Mouse (Mus musculus) embryonic facial prominence, embryonic 12.5 days (tissue): ENCODE results near the gene Gm49486. TPM values are rescaled to one million over a fixed set of nuclear protein-coding genes. Genes with fewer than 3 reads are reported as not detected.

ENCODE experiments used
- ATAC-seq: fragments of 200-750 bp; cut with Nextera tagmentation; 2 replicates; pipeline ENCODE4 v1.8.0; 2017; ENCODE audit not compliant: insufficient number of reproducible peaks, insufficient read depth, low FRiP score, low TSS enrichment
- H3K27ac ChIP-seq: fragments of 300-500 bp; sonication (generic); 2 replicates; pipeline ENCODE4 v1.5.1; 2016; ENCODE audit warnings: mild to moderate bottlenecking
- H3K27me3 ChIP-seq: fragments of 300-500 bp; sonication (generic); 2 replicates; pipeline ENCODE4 v1.6.1; 2016; ENCODE audit warnings: mild to moderate bottlenecking, moderate library complexity
- H3K36me3 ChIP-seq: fragments of 300-500 bp; sonication (generic); 2 replicates; pipeline ENCODE4 v1.6.1; 2016; ENCODE audit warnings: mild to moderate bottlenecking
- H3K4me1 ChIP-seq: fragments of 300-500 bp; sonication (generic); 2 replicates; pipeline ENCODE4 v1.6.1; 2016
- H3K4me2 ChIP-seq: fragments of 300-500 bp; sonication (generic); replicated peaks from 2 replicates; pipeline ENCODE4 v1.6.1; 2016; ENCODE audit warnings: mild to moderate bottlenecking, moderate library complexity
- H3K4me3 ChIP-seq: fragments of 300-500 bp; sonication (generic); 2 replicates; pipeline ENCODE4 v1.5.1; 2016; ENCODE audit warnings: mild to moderate bottlenecking
- H3K9ac ChIP-seq: fragments of 300-500 bp; sonication (generic); 2 replicates; pipeline ENCODE4 v1.6.1; 2016; ENCODE audit warnings: mild to moderate bottlenecking, moderate library complexity
- H3K9me3 ChIP-seq: fragments of 300-500 bp; sonication (generic); 2 replicates; pipeline ENCODE4 v1.6.1; 2016; ENCODE audit warnings: mild to moderate bottlenecking, moderate library complexity
- WGBS: fragments of 180-500 bp; shearing (Covaris S2); methylation state at CpG from one replicate; pipeline ENCODE4 v1.1.7; 2016; 5-methylcytosine and 5-hydroxymethylcytosine counted together
- polyA plus RNA-seq: library from polyadenylated mRNA; unstranded; fragments of >200 nt; fragmentation: Nextera tagmentation; extraction: Ambion mirVana; gene quantifications from 2 replicates; pipeline ENCODE4 v1.2.1, GENCODE M21; 2016

Gm49486 gene
- polyA plus RNA-seq: 0.78 and 0.90 TPM in 2 replicates

DNA sequence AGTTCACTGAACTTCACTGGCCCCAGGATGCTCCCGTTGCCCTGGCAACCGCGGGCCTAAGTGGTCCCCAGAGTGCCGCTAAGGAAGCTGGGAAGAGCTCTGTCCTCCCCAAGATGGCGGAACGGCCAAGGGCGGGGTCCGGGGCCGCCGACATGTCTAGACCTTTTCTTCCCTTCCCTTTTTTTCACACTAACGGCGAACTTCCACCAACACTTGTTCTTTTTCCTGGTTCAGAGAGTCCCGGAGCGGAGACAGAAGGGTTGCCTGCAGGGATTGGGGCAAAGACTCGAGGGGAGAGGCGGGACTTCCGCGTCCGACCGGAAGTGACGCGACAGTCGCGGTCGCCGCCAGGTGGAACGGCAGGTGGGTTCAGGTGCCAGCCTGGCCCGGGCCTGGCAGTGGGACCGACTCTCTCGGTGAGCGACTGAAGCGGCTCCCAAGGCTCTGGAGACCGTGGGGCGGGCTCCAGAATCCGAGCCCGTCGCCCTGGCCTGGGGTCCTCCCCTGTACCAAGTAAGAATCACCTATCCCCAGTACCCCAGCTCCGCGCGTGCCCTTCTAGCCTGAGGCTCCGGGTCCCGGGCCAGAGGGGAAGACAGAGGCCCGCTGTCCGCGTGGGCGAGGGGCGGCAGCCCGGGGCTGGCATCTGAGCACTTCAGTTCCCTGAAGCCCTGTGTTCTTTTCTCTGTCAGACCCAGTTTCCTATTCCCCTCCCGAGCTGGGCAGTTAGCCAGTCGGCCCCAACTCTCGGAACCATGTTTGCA lies at the start of gene Gm49486, which contains the start of gene Pick1:
Gene Gm49486, plus strand, starts transcription at position 334 of the 764 bp plus-strand sequence.
Gene Pick1, plus strand, starts transcription at position 116 of the 764 bp plus-strand sequence.
- ATAC-seq: peak; percentile 70
- H3K27ac ChIP-seq: peak within 1 kb of the TSS; percentile 97
- 1% methylated on average over 51 of the region's 51 CpGs for WGBS

DNA sequence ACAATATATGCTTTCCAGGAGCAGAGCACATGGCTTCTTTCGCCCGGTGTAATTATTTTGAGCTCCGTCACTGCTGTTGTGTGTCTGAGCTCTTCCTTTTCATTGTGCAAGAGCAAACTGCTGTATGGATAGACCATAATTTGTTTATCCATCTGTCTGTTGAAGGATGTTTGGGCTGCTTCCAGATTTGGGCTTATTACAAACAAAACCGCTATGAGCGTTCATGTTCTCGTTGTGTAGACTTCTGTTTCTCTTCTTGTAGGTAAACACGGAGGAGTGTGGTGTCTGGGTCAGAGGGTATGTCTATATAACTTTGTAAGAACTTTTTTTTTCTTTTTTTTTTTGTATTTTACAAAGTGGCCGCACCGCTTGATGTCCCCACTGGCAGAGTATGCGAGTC lies 44.0 kb upstream of the Gm49486 start:
- 86% methylated on average over 10 of the region's 10 CpGs for WGBS
- Histone ChIP-seq H3K4me1 (no peaks in the 10 kb centered on the region), H3K36me3 (no peaks in the 10 kb centered on the region), H3K27ac (no peak overlapping the region), H3K4me2 (no peak overlapping the region), H3K9ac (no peak overlapping the region), H3K9me3 (no peaks in the 10 kb centered on the region), H3K27me3 (no peaks in the 10 kb centered on the region), H3K4me3 (no peak overlapping the region)
- ATAC-seq: no peak

More for the DNA sequence above, at the start of gene Gm49486, which contains the start of gene Pick1:
- Histone ChIP-seq H3K4me2 (peak within 1 kb of the TSS; percentile 97), H3K9me3 (no peaks in the 10 kb centered on the region), H3K36me3 (peaks cover 13% of the 10 kb centered on the region), H3K27me3 (no peaks in the 10 kb centered on the region), H3K4me3 (peak within 1 kb of the TSS; percentile 89), H3K9ac (peak within 1 kb of the TSS; percentile 86), H3K4me1 (peaks cover 14% of the 10 kb centered on the region)

DNA sequence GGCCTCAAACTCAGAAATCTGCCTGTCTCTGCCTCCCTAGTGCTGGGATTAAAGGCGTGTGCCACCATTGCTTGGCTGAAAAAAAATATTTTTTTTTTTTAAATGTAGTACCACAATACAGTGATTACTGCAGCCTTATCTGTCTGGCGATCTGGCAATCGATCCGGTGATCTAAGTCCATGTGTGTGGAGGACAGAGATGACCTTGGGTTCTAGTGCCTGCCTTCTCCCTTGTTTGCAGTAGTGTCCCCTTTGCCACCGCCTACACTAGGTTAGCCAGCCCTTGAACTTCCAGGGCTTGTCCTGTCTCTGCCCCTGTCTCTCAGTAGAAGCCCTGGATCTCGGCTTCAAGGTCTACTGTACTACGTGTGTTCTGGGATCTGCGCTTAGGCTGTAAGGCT lies 41.4 kb upstream of the Gm49486 start:
- ATAC-seq: no peak
- H3K27ac ChIP-seq: no peak overlapping the region
- no peak overlapping the region for H3K9ac ChIP-seq
- H3K36me3 ChIP-seq: no peaks in the 10 kb centered on the region
- H3K4me3 ChIP-seq: no peak overlapping the region
- no peak overlapping the region for H3K4me2 ChIP-seq
- H3K27me3 ChIP-seq: no peaks in the 10 kb centered on the region
- H3K9me3 ChIP-seq: no peaks in the 10 kb centered on the region
- 93% methylated on average over 8 of the region's 8 CpGs for WGBS
- peaks cover 2% of the 10 kb centered on the region; the same call in 1 of the 2 replicates for H3K4me1 ChIP-seq

DNA sequence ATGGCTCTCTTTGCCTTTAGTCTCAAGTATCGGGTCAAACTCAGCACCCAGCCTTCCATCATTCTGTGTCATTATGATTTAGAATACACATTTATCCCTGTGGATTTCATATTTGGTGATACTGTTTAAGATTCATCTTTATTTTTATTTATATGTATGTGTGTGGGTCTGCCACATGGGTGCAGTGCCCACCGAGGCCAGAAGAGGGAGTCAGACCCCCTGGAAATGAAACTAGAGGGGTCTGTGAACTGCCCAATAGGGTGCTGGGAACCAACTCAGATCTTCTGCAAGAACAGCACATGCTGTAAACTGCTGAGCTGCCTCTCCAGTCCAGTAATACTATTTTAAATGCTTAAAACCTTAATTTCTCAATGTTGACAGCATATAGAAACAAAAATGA lies 37.8 kb upstream of the Gm49486 start:
- no peak overlapping the region for H3K4me3 ChIP-seq
- no peaks in the 10 kb centered on the region for H3K36me3 ChIP-seq
- H3K4me1 ChIP-seq: peaks cover 16% of the 10 kb centered on the region
- ATAC-seq: no peak
- no peaks in the 10 kb centered on the region for H3K9me3 ChIP-seq
- no peak overlapping the region for H3K9ac ChIP-seq
- H3K27me3 ChIP-seq: no peaks in the 10 kb centered on the region
- WGBS: 91% methylated on average over 2 of the region's 2 CpGs
- H3K4me2 ChIP-seq: no peak overlapping the region
- no peak overlapping the region for H3K27ac ChIP-seq

DNA sequence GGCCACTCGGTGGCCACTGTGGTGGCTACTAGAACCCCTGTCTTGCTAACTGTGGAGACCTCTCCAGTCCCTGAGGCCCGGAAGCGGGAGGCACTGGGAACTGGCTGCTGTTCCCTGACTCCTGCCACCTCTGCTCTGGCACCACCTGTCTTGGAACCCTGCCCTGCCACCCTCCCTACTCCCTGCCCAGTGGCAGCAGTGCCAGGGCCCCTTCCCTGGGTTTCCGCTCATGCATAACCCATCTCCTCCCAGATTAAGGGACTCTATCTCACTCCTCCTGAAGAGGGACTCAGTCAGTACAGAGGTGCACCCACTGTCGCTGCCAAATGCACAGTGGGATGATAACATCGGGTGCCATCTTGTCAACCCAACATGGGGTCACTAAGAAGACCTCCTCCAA lies 36.7 kb upstream of the Gm49486 start:
- ATAC-seq: no peak
- no peaks in the 10 kb centered on the region for H3K27me3 ChIP-seq
- H3K36me3 ChIP-seq: no peaks in the 10 kb centered on the region
- H3K4me1 ChIP-seq: peaks cover 16% of the 10 kb centered on the region
- H3K4me3 ChIP-seq: no peak overlapping the region
- no peak overlapping the region for H3K9ac ChIP-seq
- H3K4me2 ChIP-seq: no peak overlapping the region
- 78% methylated on average over 6 of the region's 6 CpGs for WGBS
- peak overlapping the region; percentile 88 for H3K27ac ChIP-seq
- no peaks in the 10 kb centered on the region for H3K9me3 ChIP-seq

DNA sequence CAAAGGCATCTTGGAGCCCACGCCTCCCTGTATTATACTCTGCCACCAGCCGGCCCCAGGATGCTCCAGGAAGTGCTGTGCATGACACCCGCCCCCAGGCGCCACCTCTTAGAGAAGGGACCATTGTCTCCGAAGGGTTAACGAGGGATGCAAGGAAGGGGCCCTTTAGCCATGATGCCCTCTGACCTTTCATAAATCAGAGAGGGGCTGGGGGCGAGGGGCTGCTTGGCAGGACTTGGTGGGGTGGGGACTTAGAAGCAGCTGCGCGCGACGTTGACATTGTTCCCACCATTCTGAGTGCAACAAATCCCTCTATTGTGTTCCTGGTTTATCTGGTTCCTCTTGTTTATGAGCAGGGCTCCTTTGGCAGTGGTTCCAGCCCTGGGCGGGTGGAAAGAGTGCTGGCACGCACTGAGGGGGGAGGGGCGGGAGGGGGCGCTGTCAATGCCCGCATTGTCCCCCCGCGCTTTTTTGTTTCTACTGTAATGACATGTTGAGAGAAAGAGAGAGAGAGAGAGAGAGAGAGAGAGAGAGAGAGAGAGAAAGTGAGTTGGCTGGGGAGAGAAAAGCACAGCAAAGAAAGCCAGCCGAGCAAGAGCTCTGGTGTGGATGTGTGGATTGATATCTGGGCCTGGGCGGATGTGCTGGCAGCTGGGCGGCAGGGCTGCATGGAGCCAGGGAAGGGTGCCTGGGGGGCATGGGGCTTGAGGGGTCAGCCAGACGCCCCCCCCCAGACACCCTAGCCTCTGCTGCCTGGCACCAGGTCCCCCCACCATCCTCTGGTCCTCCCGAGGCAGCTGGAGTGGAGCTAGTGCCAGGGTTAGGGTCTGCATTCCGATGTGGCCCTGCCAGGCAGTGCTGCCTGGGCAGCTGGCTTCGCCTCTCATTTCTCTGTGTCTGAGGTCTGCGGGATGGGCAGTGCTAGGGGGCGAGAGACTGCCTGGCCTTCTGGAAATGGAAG lies 36.0 kb upstream of the Gm49486 start:
- WGBS: 16% methylated on average over 27 of the region's 27 CpGs
- peak; percentile 54; the same call in 1 of the 2 replicates for ATAC-seq
- peak overlapping the region; percentile 43; the same call in 1 of the 2 replicates for H3K9ac ChIP-seq
- no peaks in the 10 kb centered on the region for H3K9me3 ChIP-seq
- peaks cover 16% of the 10 kb centered on the region for H3K4me1 ChIP-seq
- no peak overlapping the region for H3K4me3 ChIP-seq
- no peaks in the 10 kb centered on the region for H3K27me3 ChIP-seq
- peak overlapping the region; percentile 88 for H3K27ac ChIP-seq
- peak overlapping the region; percentile 18 for H3K4me2 ChIP-seq
- no peaks in the 10 kb centered on the region for H3K36me3 ChIP-seq

DNA sequence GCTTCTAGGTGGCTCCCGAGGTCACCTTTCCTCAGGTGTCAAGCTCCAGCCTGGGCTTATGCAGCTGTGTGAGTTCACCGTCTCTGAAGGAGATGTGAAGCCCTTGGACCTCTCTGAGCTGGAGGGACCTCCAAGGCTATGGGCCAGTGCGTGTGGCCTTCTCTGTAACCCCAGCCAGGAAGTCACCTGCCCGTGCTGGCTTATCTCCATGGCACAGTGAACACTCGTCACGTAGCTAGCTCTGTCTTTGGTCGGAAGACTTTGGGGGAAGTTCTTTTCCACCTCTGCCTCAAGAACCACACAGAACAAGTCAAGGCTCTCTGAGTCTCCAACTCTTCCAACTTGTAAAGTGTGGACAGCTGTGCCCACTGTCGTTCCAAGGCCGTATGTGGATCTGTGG lies 35.1 kb upstream of the Gm49486 start:
- Histone ChIP-seq H3K4me3 (no peak overlapping the region), H3K27ac (peak overlapping the region; percentile 88), H3K9me3 (no peaks in the 10 kb centered on the region), H3K4me1 (peaks cover 16% of the 10 kb centered on the region), H3K9ac (no peak overlapping the region), H3K27me3 (no peaks in the 10 kb centered on the region), H3K36me3 (no peaks in the 10 kb centered on the region), H3K4me2 (no peak overlapping the region)
- ATAC-seq: no peak
- WGBS: 77% methylated on average over 9 of the region's 9 CpGs

DNA sequence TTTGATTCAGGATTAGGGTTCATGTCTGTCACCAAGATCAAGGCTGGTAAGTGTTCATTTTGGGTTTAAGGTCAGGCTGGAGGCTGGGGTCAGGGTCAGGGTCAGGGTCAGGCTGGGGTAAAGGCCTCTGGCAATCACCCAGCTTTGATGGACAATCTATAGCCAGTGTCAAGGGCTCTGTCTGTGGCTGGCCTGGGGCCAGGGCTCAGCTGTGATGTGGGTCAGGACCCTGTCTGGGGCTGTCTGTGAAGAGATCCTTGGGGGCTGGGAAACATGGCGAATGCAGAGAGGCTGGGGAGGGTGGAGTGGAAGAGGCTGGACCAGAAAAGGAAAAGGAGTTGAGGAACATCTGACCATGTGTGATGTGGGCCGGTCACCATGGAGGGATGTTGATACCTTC lies 34.2 kb upstream of the Gm49486 start:
- ATAC-seq: no peak
- H3K27me3 ChIP-seq: no peaks in the 10 kb centered on the region
- no peaks in the 10 kb centered on the region for H3K9me3 ChIP-seq
- no peak overlapping the region for H3K4me2 ChIP-seq
- H3K36me3 ChIP-seq: no peaks in the 10 kb centered on the region
- no peak overlapping the region for H3K27ac ChIP-seq
- peaks cover 16% of the 10 kb centered on the region for H3K4me1 ChIP-seq
- no peak overlapping the region for H3K9ac ChIP-seq
- no peak overlapping the region for H3K4me3 ChIP-seq
- 60% methylated on average over 2 of the region's 2 CpGs for WGBS

DNA sequence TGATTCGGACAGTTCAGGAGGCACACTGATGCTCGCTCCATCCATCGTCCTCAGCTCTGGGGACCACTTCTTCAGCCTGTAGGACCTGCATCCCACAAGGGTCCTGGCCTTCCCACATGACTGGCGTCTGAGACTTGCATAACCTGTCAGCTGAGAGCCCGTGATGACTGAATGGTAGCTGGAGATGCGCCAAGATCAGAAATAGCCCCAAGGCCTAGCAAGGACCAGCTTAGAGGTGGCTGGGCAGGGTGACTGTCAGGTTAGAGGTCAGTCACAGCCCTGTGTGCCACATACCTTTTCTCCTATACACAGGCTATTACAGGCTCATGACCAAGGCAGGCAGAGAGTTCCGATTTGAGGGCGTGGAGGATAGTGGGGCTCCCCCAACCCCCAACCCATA lies 33.7 kb upstream of the Gm49486 start:
- Histone ChIP-seq H3K36me3 (no peaks in the 10 kb centered on the region), H3K27ac (no peak overlapping the region), H3K4me1 (peaks cover 16% of the 10 kb centered on the region), H3K4me3 (no peak overlapping the region), H3K9ac (no peak overlapping the region), H3K27me3 (no peaks in the 10 kb centered on the region), H3K4me2 (no peak overlapping the region), H3K9me3 (no peaks in the 10 kb centered on the region)
- 78% methylated on average over 8 of the region's 8 CpGs for WGBS
- no peak for ATAC-seq

DNA sequence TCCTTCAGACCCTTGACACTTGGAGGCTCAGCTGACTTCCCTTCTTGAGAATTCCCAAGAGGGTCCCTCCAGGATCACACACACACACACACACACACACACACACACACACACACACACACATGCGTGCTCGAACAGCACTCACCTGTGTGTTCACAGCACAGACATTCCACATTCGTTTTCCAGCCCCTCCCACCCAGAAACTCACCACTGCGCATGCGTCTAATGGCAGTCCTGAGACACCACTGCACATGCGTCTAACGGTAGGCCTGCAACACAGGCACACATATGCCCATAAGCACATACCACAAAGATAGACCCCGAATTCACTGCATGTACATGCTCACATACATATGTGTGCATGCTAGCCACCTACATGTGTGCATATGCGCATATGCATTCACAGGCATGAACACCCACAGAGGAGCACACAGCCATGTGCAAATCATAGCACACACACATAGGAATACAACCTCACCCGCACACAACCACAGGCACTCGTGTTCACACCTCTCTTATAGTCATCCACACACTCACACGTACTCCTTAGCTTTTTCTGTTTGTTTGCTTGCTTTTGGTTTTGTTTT lies 29.7 kb upstream of the Gm49486 start:
- no peak overlapping the region for H3K9ac ChIP-seq
- H3K9me3 ChIP-seq: no peaks in the 10 kb centered on the region
- 0 out of 2 replicates have a peak, but pooled peaks cover 3% of the 10 kb centered on the region for H3K27me3 ChIP-seq
- no peak overlapping the region for H3K27ac ChIP-seq
- H3K36me3 ChIP-seq: no peaks in the 10 kb centered on the region
- H3K4me2 ChIP-seq: no peak overlapping the region
- no peak for ATAC-seq
- no peak overlapping the region for H3K4me3 ChIP-seq
- WGBS: 88% methylated on average over 12 of the region's 12 CpGs
- peaks cover 19% of the 10 kb centered on the region for H3K4me1 ChIP-seq

DNA sequence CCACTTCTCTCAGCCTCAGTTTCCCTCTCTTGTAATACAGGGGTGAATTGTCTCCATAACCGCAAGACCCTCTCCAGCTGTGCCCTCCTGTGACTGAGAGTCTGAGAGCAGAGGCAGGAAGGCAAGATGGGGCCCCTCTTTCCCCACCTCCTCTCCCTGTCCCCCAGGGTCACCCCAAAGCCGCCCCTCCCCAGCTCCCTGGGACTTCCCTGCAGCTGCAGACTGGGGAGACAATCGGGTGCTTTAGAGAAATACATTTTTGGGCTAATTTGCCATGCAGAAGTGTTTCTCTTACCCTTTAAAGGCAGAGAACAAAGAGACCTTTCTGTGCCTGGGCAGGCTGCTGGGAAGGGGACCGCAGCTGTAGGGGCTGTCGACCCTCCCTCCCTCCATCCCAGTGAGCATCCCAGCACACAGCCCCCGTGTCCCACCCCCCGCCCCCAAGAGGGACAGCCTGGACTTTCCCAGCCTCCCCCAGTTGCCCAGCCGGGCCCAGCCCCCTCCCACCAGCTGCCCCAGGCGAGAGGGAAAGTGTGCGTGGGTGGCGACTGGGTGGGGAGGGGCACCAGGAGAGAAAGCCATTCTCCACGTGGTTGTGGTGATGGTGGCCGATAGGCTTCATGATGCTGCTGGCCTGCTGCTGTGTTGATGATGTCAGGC lies 27.6 kb upstream of the Gm49486 start:
- Histone ChIP-seq H3K4me3 (no peak overlapping the region), H3K36me3 (no peaks in the 10 kb centered on the region), H3K9me3 (no peaks in the 10 kb centered on the region), H3K27ac (peak overlapping the region; percentile 83), H3K4me2 (peak overlapping the region; percentile 37), H3K27me3 (0 out of 2 replicates have a peak, but pooled peaks cover 3% of the 10 kb centered on the region), H3K4me1 (peaks cover 19% of the 10 kb centered on the region), H3K9ac (0 out of 2 replicates have a peak overlapping the region, but pooled peaks have one; percentile 7)
- ATAC-seq: peak; percentile 41
- 10% methylated on average over 13 of the region's 13 CpGs for WGBS
